Mouse (Mus musculus): Measurements from ENCODE around the gene Fndc4. TPM values are rescaled to one million over a fixed set of nuclear protein-coding genes. Genes with fewer than 3 reads are reported as not detected.

Gene Fndc4
- polyA plus RNA-seq (2014; fragmentation: Nextera tagmentation; extraction: Ambion mirVana), result 98.1 and 115 TPM in 2 replicates

DNA sequence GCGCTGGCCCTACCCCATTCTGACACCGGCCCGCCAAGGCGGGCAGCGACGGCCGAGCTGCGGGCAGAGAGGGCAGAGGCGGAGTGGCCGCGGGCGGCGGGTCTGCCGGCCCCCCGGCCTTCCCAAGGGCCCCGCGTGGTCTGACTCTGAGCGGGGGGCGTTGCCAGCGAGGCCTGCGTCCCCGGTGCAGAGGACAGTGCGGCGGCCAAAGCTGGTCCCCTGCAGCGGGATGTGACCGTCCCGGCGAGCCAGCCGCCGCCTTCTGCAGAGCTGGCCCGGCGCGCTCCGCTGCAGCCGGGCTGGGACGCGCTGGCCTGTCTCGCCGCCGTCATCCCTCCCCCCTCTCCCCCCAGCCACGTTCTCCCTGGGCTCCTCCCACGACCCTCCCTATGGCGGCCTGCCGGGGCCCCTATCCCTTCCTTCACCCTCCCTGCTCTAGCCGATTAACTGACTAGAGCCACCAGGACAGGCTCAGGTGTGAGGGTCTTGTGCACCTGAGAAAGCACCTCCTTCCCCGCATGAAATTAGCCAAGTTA lies at the start of gene Fndc4:
Fndc4 (minus strand) TSS at position 475 of the 536 bp plus-strand sequence.
- DNase-seq (ENCODE audit: low spot score), result no peak
- peaks cover 20% of the 10 kb centered on the region for H3K36me3 ChIP-seq (replicated peaks; ENCODE audit: control insufficient read depth, insufficient read depth)
- under 1% methylated on average over 40 of the region's 46 CpGs for WGBS
- peak within 1 kb of the TSS; percentile 94 for H3K4me2 ChIP-seq (replicated peaks)
- H3K27me3 ChIP-seq (ENCODE audit: control insufficient read depth, insufficient read depth, low read length), result no peaks in the 10 kb centered on the region
- peaks cover 24% of the 10 kb centered on the region for H3K4me1 ChIP-seq (replicated peaks; ENCODE audit: control insufficient read depth, insufficient read depth, low read length)
- H3K4me3 ChIP-seq (replicated peaks; ENCODE audit: low read length), result peak within 1 kb of the TSS; percentile 81
- peak within 1 kb of the TSS; percentile 84 for H3K27ac ChIP-seq
- H3K9me3 ChIP-seq (ENCODE audit: control insufficient read depth, low read length), result no peaks in the 10 kb centered on the region
- H3K9ac ChIP-seq, result peak within 1 kb of the TSS; percentile 97
- peak; percentile 79 for ATAC-seq (ENCODE audit: low FRiP score)

- Histone ChIP-seq H3K4me2 (replicated peaks) (no peak overlapping the region), H3K27me3 (ENCODE audit: control insufficient read depth, insufficient read depth, low read length) (no peaks in the 10 kb centered on the region), H3K9ac (no peak overlapping the region), H3K27ac (no peak overlapping the region), H3K36me3 (replicated peaks; ENCODE audit: control insufficient read depth, insufficient read depth) (no peaks in the 10 kb centered on the region), H3K4me3 (replicated peaks; ENCODE audit: low read length) (no peak overlapping the region), H3K9me3 (ENCODE audit: control insufficient read depth, low read length) (no peaks in the 10 kb centered on the region), H3K4me1 (replicated peaks; ENCODE audit: control insufficient read depth, insufficient read depth, low read length) (no peaks in the 10 kb centered on the region)
- WGBS, result 35% methylated on average over 7 of the region's 7 CpGs
- ATAC-seq (ENCODE audit: low FRiP score), result no peak
- peak; percentile 68 for DNase-seq (ENCODE audit: low spot score)
Observed at GRCm38 (mm10) chr5:31328255-31328654, 32.4 kb upstream of the Fndc4 start.

- Histone ChIP-seq H3K4me2 (replicated peaks) (no peak overlapping the region), H3K9me3 (ENCODE audit: control insufficient read depth, low read length) (no peaks in the 10 kb centered on the region), H3K27me3 (ENCODE audit: control insufficient read depth, insufficient read depth, low read length) (no peaks in the 10 kb centered on the region), H3K4me1 (replicated peaks; ENCODE audit: control insufficient read depth, insufficient read depth, low read length) (no peaks in the 10 kb centered on the region), H3K9ac (no peak overlapping the region), H3K27ac (no peak overlapping the region), H3K4me3 (replicated peaks; ENCODE audit: low read length) (no peak overlapping the region), H3K36me3 (replicated peaks; ENCODE audit: control insufficient read depth, insufficient read depth) (no peaks in the 10 kb centered on the region)
- ATAC-seq (ENCODE audit: low FRiP score) (no peak), DNase-seq (ENCODE audit: low spot score) (no peak)
- 16% methylated on average over 5 of the region's 5 CpGs for WGBS
Observed at GRCm38 (mm10) chr5:31326850-31327249, 31.0 kb upstream of the Fndc4 start.

GRCm38 (mm10) chr5:31324085-31324484 lies 28.2 kb upstream of the Fndc4 start:
- no peaks in the 10 kb centered on the region for H3K36me3 ChIP-seq (replicated peaks; ENCODE audit: control insufficient read depth, insufficient read depth)
- no peaks in the 10 kb centered on the region for H3K27me3 ChIP-seq (ENCODE audit: control insufficient read depth, insufficient read depth, low read length)
- no peaks in the 10 kb centered on the region for H3K9me3 ChIP-seq (ENCODE audit: control insufficient read depth, low read length)
- H3K4me3 ChIP-seq (replicated peaks; ENCODE audit: low read length), result no peak overlapping the region
- ATAC-seq (ENCODE audit: low FRiP score) (no peak), DNase-seq (ENCODE audit: low spot score) (no peak)
- H3K9ac ChIP-seq, result no peak overlapping the region
- H3K4me1 ChIP-seq (replicated peaks; ENCODE audit: control insufficient read depth, insufficient read depth, low read length), result no peaks in the 10 kb centered on the region
- H3K4me2 ChIP-seq (replicated peaks), result no peak overlapping the region
- WGBS, result 68% methylated on average over 3 of the region's 3 CpGs
- H3K27ac ChIP-seq, result no peak overlapping the region

GRCm38 (mm10) chr5:31322776-31323175 lies 26.9 kb upstream of the Fndc4 start:
- DNase-seq (ENCODE audit: low spot score), result no peak
- Histone ChIP-seq H3K4me1 (replicated peaks; ENCODE audit: control insufficient read depth, insufficient read depth, low read length) (no peaks in the 10 kb centered on the region), H3K36me3 (replicated peaks; ENCODE audit: control insufficient read depth, insufficient read depth) (no peaks in the 10 kb centered on the region), H3K27me3 (ENCODE audit: control insufficient read depth, insufficient read depth, low read length) (no peaks in the 10 kb centered on the region), H3K4me3 (replicated peaks; ENCODE audit: low read length) (no peak overlapping the region), H3K27ac (no peak overlapping the region), H3K4me2 (replicated peaks) (no peak overlapping the region), H3K9ac (no peak overlapping the region), H3K9me3 (ENCODE audit: control insufficient read depth, low read length) (no peaks in the 10 kb centered on the region)
- ATAC-seq (ENCODE audit: low FRiP score), result no peak
- WGBS, result 89% methylated on average over 3 of the region's 3 CpGs

DNA sequence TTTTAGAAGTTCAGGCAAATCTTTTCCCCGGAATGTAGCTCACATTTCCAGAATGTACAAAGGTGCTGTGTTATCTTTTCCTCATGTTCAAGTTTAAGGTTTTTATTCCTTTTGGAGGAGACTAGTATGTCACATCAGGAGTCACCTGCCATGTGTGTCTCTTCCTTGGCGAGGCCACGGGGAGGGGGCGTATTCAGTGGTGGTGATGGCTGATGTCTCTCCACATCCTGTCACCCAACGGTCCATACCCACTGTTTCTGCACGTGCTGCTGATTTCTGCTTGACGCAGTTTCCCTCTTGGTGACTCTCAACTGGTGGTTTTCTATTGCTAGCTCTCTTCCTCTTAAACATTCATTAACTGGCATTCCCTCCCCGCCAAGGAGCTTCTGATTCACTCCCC lies 16.9 kb upstream of the Fndc4 start:
- no peak overlapping the region for H3K9ac ChIP-seq
- H3K4me2 ChIP-seq (replicated peaks), result no peak overlapping the region
- H3K36me3 ChIP-seq (replicated peaks; ENCODE audit: control insufficient read depth, insufficient read depth), result no peaks in the 10 kb centered on the region
- H3K27me3 ChIP-seq (ENCODE audit: control insufficient read depth, insufficient read depth, low read length), result no peaks in the 10 kb centered on the region
- ATAC-seq (ENCODE audit: low FRiP score) (no peak), DNase-seq (ENCODE audit: low spot score) (no peak)
- whole genome bisulfite sequencing, result 91% methylated on average over 8 of the region's 8 CpGs
- H3K4me1 ChIP-seq (replicated peaks; ENCODE audit: control insufficient read depth, insufficient read depth, low read length), result no peaks in the 10 kb centered on the region
- H3K27ac ChIP-seq, result no peak overlapping the region
- no peaks in the 10 kb centered on the region for H3K9me3 ChIP-seq (ENCODE audit: control insufficient read depth, low read length)
- no peak overlapping the region for H3K4me3 ChIP-seq (replicated peaks; ENCODE audit: low read length)

DNA sequence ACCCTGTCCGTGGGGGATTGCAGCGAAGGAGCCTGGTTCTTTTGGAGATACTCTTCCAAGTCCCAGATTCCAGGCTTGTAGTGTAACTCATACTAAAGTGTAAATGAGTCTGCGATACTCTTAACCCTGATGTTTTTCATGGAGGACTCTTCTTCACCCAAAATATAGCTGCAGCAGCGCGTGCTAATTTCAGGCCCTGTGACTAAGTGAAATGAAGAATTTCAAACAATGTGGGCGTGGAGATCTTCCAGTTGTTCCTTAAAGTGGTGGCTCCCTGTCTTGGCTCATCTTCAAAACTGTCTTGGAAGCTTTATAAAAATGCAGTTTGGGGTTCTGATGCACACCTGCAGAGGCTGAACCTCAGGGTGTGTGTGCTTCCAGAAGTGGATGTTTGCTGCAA lies 7.2 kb upstream of the Fndc4 start:
- ATAC-seq (ENCODE audit: low FRiP score), result no peak

GRCm38 (mm10) chr5:31301866-31302265 lies 6.0 kb upstream of the Fndc4 start:
- DNase-seq (ENCODE audit: low spot score), result no peak
- H3K27ac ChIP-seq, result no peak overlapping the region
- no peak overlapping the region for H3K9ac ChIP-seq
- H3K27me3 ChIP-seq (ENCODE audit: control insufficient read depth, insufficient read depth, low read length), result no peaks in the 10 kb centered on the region
- H3K4me1 ChIP-seq (replicated peaks; ENCODE audit: control insufficient read depth, insufficient read depth, low read length), result no peaks in the 10 kb centered on the region
- no peak overlapping the region for H3K4me3 ChIP-seq (replicated peaks; ENCODE audit: low read length)
- no peaks in the 10 kb centered on the region for H3K9me3 ChIP-seq (ENCODE audit: control insufficient read depth, low read length)
- WGBS, result 83% methylated on average over 6 of the region's 8 CpGs
- H3K36me3 ChIP-seq (replicated peaks; ENCODE audit: control insufficient read depth, insufficient read depth), result no peaks in the 10 kb centered on the region
- no peak overlapping the region for H3K4me2 ChIP-seq (replicated peaks)
- no peak for ATAC-seq (ENCODE audit: low FRiP score)

More for the DNA sequence above, 7.2 kb upstream of the Fndc4 start:
- Histone ChIP-seq H3K9me3 (ENCODE audit: control insufficient read depth, low read length) (no peaks in the 10 kb centered on the region), H3K27ac (no peak overlapping the region), H3K4me2 (replicated peaks) (no peak overlapping the region), H3K9ac (no peak overlapping the region), H3K36me3 (replicated peaks; ENCODE audit: control insufficient read depth, insufficient read depth) (no peaks in the 10 kb centered on the region), H3K4me1 (replicated peaks; ENCODE audit: control insufficient read depth, insufficient read depth, low read length) (no peaks in the 10 kb centered on the region), H3K4me3 (replicated peaks; ENCODE audit: low read length) (no peak overlapping the region), H3K27me3 (ENCODE audit: control insufficient read depth, insufficient read depth, low read length) (no peaks in the 10 kb centered on the region)
- no peak for DNase-seq (ENCODE audit: low spot score)
- WGBS, result 95% methylated on average over 6 of the region's 6 CpGs

DNA sequence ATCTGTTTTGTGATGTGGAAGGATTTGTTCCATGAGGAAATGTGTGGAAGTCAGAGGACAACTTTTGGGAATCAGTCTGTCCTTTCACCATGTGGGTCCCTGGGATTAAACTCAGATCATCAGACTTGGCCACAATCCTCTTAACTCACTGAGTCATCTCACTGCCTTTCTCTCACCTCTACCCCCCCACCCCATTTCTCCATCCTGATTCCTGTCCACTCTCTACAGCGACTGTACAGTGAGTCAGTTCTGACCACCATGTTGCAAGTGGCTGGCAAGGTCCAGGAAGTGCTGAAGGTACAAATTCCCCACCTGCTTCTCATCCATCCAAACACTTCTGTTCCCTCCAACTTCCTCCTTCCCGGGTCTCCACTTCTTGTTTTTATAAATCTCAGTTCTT lies 2.6 kb upstream of the Fndc4 start:
- H3K4me1 ChIP-seq (replicated peaks; ENCODE audit: control insufficient read depth, insufficient read depth, low read length), result peaks cover 16% of the 10 kb centered on the region
- DNase-seq (ENCODE audit: low spot score) (no peak), ATAC-seq (ENCODE audit: low FRiP score) (no peak)
- H3K27ac ChIP-seq, result no peak overlapping the region
- no peak overlapping the region for H3K4me2 ChIP-seq (replicated peaks)
- no peak overlapping the region for H3K9ac ChIP-seq
- H3K27me3 ChIP-seq (ENCODE audit: control insufficient read depth, insufficient read depth, low read length), result no peaks in the 10 kb centered on the region
- no peak overlapping the region for H3K4me3 ChIP-seq (replicated peaks; ENCODE audit: low read length)
- WGBS, result 70% methylated on average over 2 of the region's 2 CpGs
- peaks cover 7% of the 10 kb centered on the region for H3K36me3 ChIP-seq (replicated peaks; ENCODE audit: control insufficient read depth, insufficient read depth)
- H3K9me3 ChIP-seq (ENCODE audit: control insufficient read depth, low read length), result no peaks in the 10 kb centered on the region

DNA sequence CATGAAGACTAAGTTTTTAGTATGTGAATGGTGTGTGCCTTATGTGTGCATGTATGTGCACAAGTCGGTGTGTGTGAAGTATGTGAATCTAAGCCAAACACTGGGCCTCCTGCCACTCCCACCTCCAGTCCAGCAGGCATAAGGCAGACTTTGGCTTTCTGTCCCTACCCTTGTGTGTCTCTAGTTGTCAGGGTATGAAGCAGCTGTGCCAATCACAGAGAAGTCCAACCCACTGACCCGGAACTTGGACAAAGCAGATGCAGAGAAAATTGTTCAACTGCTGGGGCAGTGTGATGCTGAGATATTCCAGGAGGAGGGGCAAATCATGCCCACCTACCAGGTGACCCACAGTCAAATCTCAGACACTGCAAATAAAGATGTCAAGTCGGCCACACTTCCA lies 2.1 kb upstream of the Fndc4 start:
- ATAC-seq (ENCODE audit: low FRiP score), result no peak
- WGBS, result 85% methylated on average over 3 of the region's 3 CpGs

More for the DNA sequence above, 2.1 kb upstream of the Fndc4 start:
- no peaks in the 10 kb centered on the region for H3K9me3 ChIP-seq (ENCODE audit: control insufficient read depth, low read length)
- no peaks in the 10 kb centered on the region for H3K27me3 ChIP-seq (ENCODE audit: control insufficient read depth, insufficient read depth, low read length)
- no peak overlapping the region for H3K4me2 ChIP-seq (replicated peaks)
- no peak overlapping the region for H3K9ac ChIP-seq
- no peak for DNase-seq (ENCODE audit: low spot score)
- H3K36me3 ChIP-seq (replicated peaks; ENCODE audit: control insufficient read depth, insufficient read depth), result peaks cover 12% of the 10 kb centered on the region
- peaks cover 16% of the 10 kb centered on the region for H3K4me1 ChIP-seq (replicated peaks; ENCODE audit: control insufficient read depth, insufficient read depth, low read length)
- no peak overlapping the region for H3K27ac ChIP-seq
- H3K4me3 ChIP-seq (replicated peaks; ENCODE audit: low read length), result no peak overlapping the region

Measured in hindbrain, embryonic 14.5 days (tissue).